Mouse (Mus musculus) lung, adult 18-20 months (tissue): Measurements from ENCODE around the gene Piezo1.
"Not testable (repeated sequence)": the region's sequence is repeated elsewhere in the genome, so short reads cannot be mapped to it uniquely, and the experiment has no call there.

ENCODE experiments used
- DNase-seq, 2 experiments: peaks; one replicate each; pipeline ENCODE4 v3.0.0; 2022; ENCODE audit warnings: mixed read lengths in 2 of 2

The Piezo1 gene

GRCm38 (mm10) chr8:122551265-122552051 is at the start of gene Piezo1:
Gene Piezo1, minus strand, starts transcription at chr8:122551329.
- DNase-seq: peak; percentile 93 to 94

- no peak for DNase-seq
Observed at GRCm38 (mm10) chr8:122600666-122601065, 49.5 kb upstream of the Piezo1 start.

- DNase-seq: no peak
Observed at GRCm38 (mm10) chr8:122596031-122596430, 44.9 kb upstream of the Piezo1 start.

- no peak for DNase-seq
Observed at GRCm38 (mm10) chr8:122593783-122594507, 42.8 kb upstream of the Piezo1 start.

- DNase-seq: peak in 1 of 2 experiments; percentile 18
Observed at GRCm38 (mm10) chr8:122593240-122593639, 42.1 kb upstream of the Piezo1 start.

GRCm38 (mm10) chr8:122586749-122587148 is 35.6 kb upstream of the Piezo1 start:
- DNase-seq: no peak

GRCm38 (mm10) chr8:122586171-122586570 is 35.0 kb upstream of the Piezo1 start:
- no peak for DNase-seq

- DNase-seq: peak in 1 of 2 experiments; percentile 14
Observed at GRCm38 (mm10) chr8:122585411-122585891, 34.3 kb upstream of the Piezo1 start.

- DNase-seq: no peak
Observed at GRCm38 (mm10) chr8:122584981-122585380, 33.9 kb upstream of the Piezo1 start.

GRCm38 (mm10) chr8:122580926-122581325 is 29.8 kb upstream of the Piezo1 start:
- DNase-seq: no peak

GRCm38 (mm10) chr8:122579196-122579595 is 28.1 kb upstream of the Piezo1 start:
- no peak for DNase-seq

- DNase-seq: no peak
Observed at GRCm38 (mm10) chr8:122577116-122577515, 26.0 kb upstream of the Piezo1 start.

- peak; percentile 96 to 98 for DNase-seq
Observed at GRCm38 (mm10) chr8:122576648-122577022, 25.5 kb upstream of the Piezo1 start, which contains the start of gene Aprt. Gene Aprt, minus strand, starts transcription at chr8:122576909.

- DNase-seq: no peak
Observed at GRCm38 (mm10) chr8:122575735-122576647, 24.9 kb upstream of the Piezo1 start.

GRCm38 (mm10) chr8:122575286-122575685 is 24.2 kb upstream of the Piezo1 start:
- DNase-seq: no peak

- DNase-seq: no peak
Observed at GRCm38 (mm10) chr8:122574667-122575251, 23.6 kb upstream of the Piezo1 start.

- DNase-seq: no peak
Observed at GRCm38 (mm10) chr8:122574264-122574663, 23.1 kb upstream of the Piezo1 start.

- DNase-seq: no peak
Observed at GRCm38 (mm10) chr8:122573577-122573976, 22.4 kb upstream of the Piezo1 start.

- DNase-seq: not testable (repeated sequence)
Observed at GRCm38 (mm10) chr8:122573176-122573575, 22.0 kb upstream of the Piezo1 start.

GRCm38 (mm10) chr8:122572751-122573150 is 21.6 kb upstream of the Piezo1 start:
- DNase-seq: no peak

- DNase-seq: no peak
Observed at GRCm38 (mm10) chr8:122571750-122572267, 20.7 kb upstream of the Piezo1 start.

GRCm38 (mm10) chr8:122571153-122571552 is 20.0 kb upstream of the Piezo1 start:
- DNase-seq: no peak
